Mouse (Mus musculus) ES-E14 (cell line): Measurements from ENCODE around the gene Mst1r. TPM values are rescaled to one million over a fixed set of nuclear protein-coding genes. Genes with fewer than 3 reads are reported as not detected.

Experiments
- DNase-seq: peaks from one replicate; pipeline ENCODE4 v3.0.0-alpha.2; 2013; ENCODE audit warnings: low read depth, low spot score
- H3K27ac ChIP-seq: 2 replicates; pipeline ENCODE4 v1.5.1; 2012; ENCODE audit warnings: low read depth, mild to moderate bottlenecking, low read length, moderate library complexity, mixed read lengths; ENCODE audit not compliant: poor library complexity, insufficient read depth, severe bottlenecking
- H3K36me3 ChIP-seq: 2 replicates; pipeline ENCODE4 v1.6.1; 2012; ENCODE audit warnings: mild to moderate bottlenecking, low read length, moderate library complexity, mixed read lengths; ENCODE audit not compliant: control insufficient read depth, poor library complexity, insufficient read depth, severe bottlenecking
- H3K4me1 ChIP-seq, 2 experiments: fragments of 150-350 bp in 1 of 2; sonication (generic) in 1 of 2; 2 replicates each; pipeline ENCODE4 v1.6.1; 2012; ENCODE audit warnings: low read length in 2 of 2, mild to moderate bottlenecking in 1 of 2, mixed read lengths in 1 of 2; ENCODE audit not compliant: control insufficient read depth in 2 of 2, insufficient read depth in 2 of 2, poor library complexity in 1 of 2
- H3K4me3 ChIP-seq, 2 experiments: fragments of 150-350 bp in 1 of 2; sonication (generic) in 1 of 2; 2 replicates each; pipeline ENCODE4 v1.5.1; 2012; ENCODE audit warnings: low read length in 2 of 2, low read depth in 1 of 2, mild to moderate bottlenecking in 1 of 2, mixed read lengths in 1 of 2; ENCODE audit not compliant: insufficient read depth in 1 of 2, poor library complexity in 1 of 2, severe bottlenecking in 1 of 2
- H3K9ac ChIP-seq: 2 replicates; pipeline ENCODE4 v1.6.1; 2012; ENCODE audit warnings: low read depth, mild to moderate bottlenecking, low read length, mixed read lengths; ENCODE audit not compliant: poor library complexity, insufficient read depth, severe bottlenecking
- H3K9me3 ChIP-seq: fragments of 150-350 bp; sonication (generic); 2 replicates; pipeline ENCODE4 v1.6.1; 2012; ENCODE audit warnings: low read depth, mild to moderate bottlenecking, low read length; ENCODE audit not compliant: control insufficient read depth, insufficient read depth
- CHD2 ChIP-seq: IDR thresholded peaks from 2 replicates; pipeline ENCODE4 v1.6.1; 2014; ENCODE audit warnings: mild to moderate bottlenecking, low read depth, low read length, inconsistent platforms
- HCFC1 ChIP-seq: IDR thresholded peaks from 2 replicates; pipeline ENCODE4 v1.6.1; 2012; ENCODE audit warnings: low read length, inconsistent platforms, borderline replicate concordance; ENCODE audit not compliant: insufficient read depth
- MAFK ChIP-seq: IDR thresholded peaks from 2 replicates; pipeline ENCODE4 v1.6.1; 2014; ENCODE audit warnings: mild to moderate bottlenecking, low read depth, low read length, inconsistent platforms; ENCODE audit not compliant: insufficient read depth
- ZC3H11A ChIP-seq: IDR thresholded peaks from 2 replicates; pipeline ENCODE4 v1.6.1; 2012; ENCODE audit warnings: low read depth, mild to moderate bottlenecking, inconsistent platforms, low read length, borderline replicate concordance
- ZNF384 ChIP-seq: IDR thresholded peaks from 2 replicates; pipeline ENCODE4 v1.6.1; 2012; ENCODE audit warnings: low read depth, low read length, inconsistent platforms
- in situ Hi-C, 2 experiments: fragments of 600-800 bp; cut with MboI; formaldehyde crosslinking; loops; one replicate each; pipeline ENCODE4 v1.15.1; 2025; ENCODE audit warnings: low sequenced_read_pairs in 2 of 2, inconsistent platforms in 1 of 2; ENCODE audit not compliant: unreplicated experiment in 2 of 2
- total RNA-seq: library from RNA; depleted of rRNA; stranded (reverse); fragments of 300-350 nt; gene quantifications from 2 replicates; pipeline ENCODE4 v1.2.3, GENCODE M21; 2012

Gene Mst1r
- total RNA-seq, 1 experiment = 0.22 TPM

GRCm38 (mm10) chr9:107936831-107937230 is 30.2 kb downstream of the Mst1r start:
- Histone ChIP-seq H3K4me1 (peaks cover 0 to 7% of the 10 kb centered on the region in 2 experiments; a peak in 3 of 4 replicates), H3K4me3 (peak overlapping the region; percentile 76 to 82; a peak in 3 of 4 replicates), H3K36me3 (no peaks in the 10 kb centered on the region), H3K9me3 (no peaks in the 10 kb centered on the region), H3K27ac (no peak overlapping the region), H3K9ac (no peak overlapping the region; the same call in 1 of the 2 replicates)
- DNase-seq = no peak
- TF ChIP-seq ZC3H11A = no peak
- TF ChIP-seq MAFK = no peak
- no peak for TF ChIP-seq ZNF384
- TF ChIP-seq CHD2 = no peak
- no peak for TF ChIP-seq HCFC1
- in situ Hi-C loops = no loop called here

- no peak overlapping the region for H3K4me3 ChIP-seq
- no peak overlapping the region for H3K27ac ChIP-seq
- H3K9me3 ChIP-seq = no peaks in the 10 kb centered on the region
- TF ChIP-seq MAFK (no peak), ZC3H11A (no peak), CHD2 (no peak), ZNF384 (no peak), HCFC1 (no peak)
- in situ Hi-C loops = no loop called here
- H3K36me3 ChIP-seq = peaks cover 17% of the 10 kb centered on the region
- DNase-seq = no peak
- no peak overlapping the region for H3K9ac ChIP-seq
- peaks cover 0 to 2% of the 10 kb centered on the region in 2 experiments; a peak in 1 of 4 replicates for H3K4me1 ChIP-seq
Measured at GRCm38 (mm10) chr9:107947241-107948194, 40.8 kb downstream of the Mst1r start.

GRCm38 (mm10) chr9:107949184-107949921 is 42.7 kb downstream of the Mst1r start:
- H3K9me3 ChIP-seq = no peaks in the 10 kb centered on the region
- peaks cover 19% of the 10 kb centered on the region for H3K36me3 ChIP-seq
- in situ Hi-C loops = no loop called here
- no peak overlapping the region for H3K27ac ChIP-seq
- H3K4me1 ChIP-seq = peaks cover 0 to 2% of the 10 kb centered on the region in 2 experiments; a peak in 1 of 4 replicates
- H3K4me3 ChIP-seq = no peak overlapping the region
- TF ChIP-seq HCFC1 (no peak), ZC3H11A (no peak), MAFK (no peak), CHD2 (no peak), ZNF384 (no peak)
- H3K9ac ChIP-seq = no peak overlapping the region
- DNase-seq = no peak

GRCm38 (mm10) chr9:107949922-107950235 is 43.2 kb downstream of the Mst1r start, which contains the start of gene Traip:
Gene Traip (plus strand): TSS chr9:107950136.
- Histone ChIP-seq H3K4me3 (peak within 1 kb of the TSS; percentile 80 to 97), H3K4me1 (peaks cover 0 to 2% of the 10 kb centered on the region in 2 experiments; a peak in 1 of 4 replicates), H3K9ac (peak within 1 kb of the TSS; percentile 79), H3K27ac (peak within 1 kb of the TSS; percentile 28; the same call in 1 of the 2 replicates), H3K36me3 (peaks cover 19% of the 10 kb centered on the region), H3K9me3 (no peaks in the 10 kb centered on the region)
- TF ChIP-seq CHD2 (no peak), ZC3H11A (no peak), ZNF384 (no peak), MAFK (no peak), HCFC1 (no peak)
- DNase-seq = no peak
- in situ Hi-C loops = no loop called here
